Mouse (Mus musculus) spleen, adult 2 months (tissue): Measurements from ENCODE around the gene Mmp28.

Source experiments
- CTCF ChIP-seq: fragments of 200-500 bp; IDR thresholded peaks from 2 replicates; pipeline ENCODE4 v1.5.1; 2011; ENCODE audit warnings: mild to moderate bottlenecking, inconsistent platforms; ENCODE audit not compliant: insufficient read depth, insufficient read length, insufficient replicate concordance; ENCODE audit errors: extremely low read depth
- POLR2A ChIP-seq: fragments of 200-500 bp; IDR thresholded peaks from 2 replicates; pipeline ENCODE4 v1.6.1; 2011; ENCODE audit warnings: low read depth, low read length, inconsistent platforms

DNA sequence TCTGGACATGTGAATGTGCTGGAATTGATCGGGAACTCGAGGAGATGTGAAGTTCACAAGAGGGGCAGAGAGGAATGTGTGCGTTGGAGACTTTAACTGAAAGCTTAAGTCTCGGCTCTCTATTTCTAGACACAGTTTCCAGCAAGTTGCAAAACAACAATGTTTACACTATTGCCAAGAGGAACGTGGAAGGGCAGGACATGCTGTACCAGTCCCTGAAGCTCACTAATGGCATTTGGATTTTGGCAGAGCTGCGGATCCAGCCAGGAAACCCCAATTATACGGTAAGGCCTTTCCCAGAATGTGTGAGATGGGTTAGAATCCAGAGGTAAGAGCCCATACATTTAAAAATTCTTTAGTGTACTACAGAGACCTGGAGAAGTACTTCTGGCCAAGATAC, 65.2 kb downstream of the Mmp28 start:
- TF ChIP-seq POLR2A (no peak), CTCF (no peak)
